Mouse (Mus musculus): Measurements from ENCODE around the gene Clspn. TPM values are rescaled to one million over a fixed set of nuclear protein-coding genes. Genes with fewer than 3 reads are reported as not detected.

The Clspn gene
- polyA plus RNA-seq, 1 experiment from 2014 or later: 6.5 TPM

DNA sequence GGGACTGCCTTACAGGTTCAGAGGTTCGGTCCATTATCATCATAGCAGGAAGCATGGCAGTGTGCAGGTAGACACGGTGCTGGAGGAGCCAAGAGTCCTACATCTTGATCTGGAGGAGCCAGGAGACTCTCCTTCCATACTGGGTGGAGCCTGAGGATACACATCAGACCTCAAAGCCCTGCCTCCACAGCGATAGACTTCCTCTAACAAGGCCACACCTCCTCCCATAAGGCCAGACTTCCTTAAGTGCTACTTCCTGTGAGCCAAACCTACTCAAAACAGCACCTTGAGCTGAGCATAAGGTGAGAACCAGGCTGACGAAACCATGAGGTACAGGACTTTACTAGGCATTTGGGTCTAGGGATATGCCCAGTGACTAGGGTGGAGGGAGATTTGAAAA lies 59.6 kb downstream of the Clspn start:
- Histone ChIP-seq H3K27ac (replicated peaks) (no peak overlapping the region), H3K4me2 (no peak overlapping the region), H3K9me3 (no peaks in the 10 kb centered on the region), H3K4me1 (replicated peaks) (peaks cover 21% of the 10 kb centered on the region), H3K27me3 (peaks cover 30% of the 10 kb centered on the region), H3K4me3 (no peak overlapping the region), H3K36me3 (peaks cover 9% of the 10 kb centered on the region), H3K9ac (no peak overlapping the region)
- WGBS: 82% methylated on average over 4 of the region's 4 CpGs
- no peak for ATAC-seq (ENCODE audit: low read depth)

DNA sequence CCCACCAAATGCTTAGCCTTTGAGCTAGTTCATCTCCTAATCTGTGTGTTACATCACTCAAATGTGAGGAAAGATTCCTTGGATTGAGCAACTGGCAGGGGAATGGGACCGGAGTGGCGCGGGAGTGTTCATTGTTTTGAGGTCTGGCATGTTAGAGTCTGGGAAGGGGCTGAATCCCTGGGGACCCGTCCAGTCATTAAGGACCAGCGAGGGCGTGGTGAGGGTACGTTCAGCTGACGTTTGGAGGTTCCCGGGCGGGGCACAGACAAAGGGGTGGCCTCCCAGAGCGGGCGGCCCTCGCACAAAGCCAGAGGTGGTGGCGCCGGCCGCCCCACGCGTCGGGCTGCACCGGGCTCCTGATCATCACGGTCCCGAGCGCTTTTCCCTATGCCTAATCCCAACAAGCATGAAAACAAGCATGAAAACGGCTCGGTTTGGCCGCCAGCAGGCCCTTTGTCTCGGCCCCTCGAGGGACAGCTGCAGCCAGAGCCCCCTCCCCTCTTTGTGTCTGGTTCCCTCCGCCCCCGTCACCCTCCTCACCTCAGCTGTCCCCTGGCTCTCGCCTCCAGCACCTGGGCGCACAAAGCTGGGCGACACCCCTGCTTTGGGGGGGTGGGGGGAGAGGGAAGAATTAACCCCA lies 63.1 kb downstream of the Clspn start:
- Histone ChIP-seq H3K27ac (replicated peaks) (peak overlapping the region; percentile 85), H3K36me3 (no peaks in the 10 kb centered on the region), H3K9me3 (no peaks in the 10 kb centered on the region), H3K4me1 (replicated peaks) (peaks cover 14% of the 10 kb centered on the region), H3K4me3 (peak overlapping the region; percentile 35), H3K9ac (peak overlapping the region; percentile 74), H3K27me3 (peaks cover 39% of the 10 kb centered on the region), H3K4me2 (peak overlapping the region; percentile 62)
- peak; percentile 82 for ATAC-seq (ENCODE audit: low read depth)
- 2% methylated on average over 32 of the region's 33 CpGs for WGBS

DNA sequence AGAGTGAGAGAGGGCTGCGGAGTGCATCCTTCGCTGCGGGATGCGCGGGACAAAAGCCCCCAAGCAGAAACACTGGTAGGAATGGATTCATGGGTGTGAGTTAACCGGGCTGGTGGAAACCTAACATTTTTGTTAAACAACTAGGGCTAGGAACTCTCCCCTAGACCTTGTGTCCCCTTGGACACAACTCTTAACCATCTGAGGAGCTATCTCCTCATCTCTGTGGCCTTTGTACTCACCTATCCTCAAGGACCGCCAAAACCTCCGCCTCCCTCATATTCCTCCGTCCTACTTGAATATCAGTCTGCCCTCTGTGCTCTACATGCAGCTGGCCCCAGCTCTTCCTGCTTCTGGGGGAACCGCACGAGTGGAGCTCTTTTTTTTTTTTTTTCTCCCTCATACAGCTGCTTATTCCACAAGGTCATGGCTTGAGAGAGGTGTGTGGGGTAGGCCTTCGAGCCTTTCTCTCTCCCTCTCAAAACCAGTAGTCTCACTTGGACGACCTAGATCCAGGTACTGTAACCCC lies 63.7 kb downstream of the Clspn start:
- peak; percentile 42; the same call in 1 of the 2 replicates for ATAC-seq (ENCODE audit: low read depth)
- no peaks in the 10 kb centered on the region for H3K9me3 ChIP-seq
- peaks cover 14% of the 10 kb centered on the region for H3K4me1 ChIP-seq (replicated peaks)
- H3K36me3 ChIP-seq: no peaks in the 10 kb centered on the region
- peak overlapping the region; percentile 35 for H3K4me3 ChIP-seq
- H3K27me3 ChIP-seq: peaks cover 39% of the 10 kb centered on the region
- peak overlapping the region; percentile 85 for H3K27ac ChIP-seq (replicated peaks)
- 25% methylated on average over 13 of the region's 13 CpGs for WGBS
- peak overlapping the region; percentile 74 for H3K9ac ChIP-seq
- H3K4me2 ChIP-seq: peak overlapping the region; percentile 62

DNA sequence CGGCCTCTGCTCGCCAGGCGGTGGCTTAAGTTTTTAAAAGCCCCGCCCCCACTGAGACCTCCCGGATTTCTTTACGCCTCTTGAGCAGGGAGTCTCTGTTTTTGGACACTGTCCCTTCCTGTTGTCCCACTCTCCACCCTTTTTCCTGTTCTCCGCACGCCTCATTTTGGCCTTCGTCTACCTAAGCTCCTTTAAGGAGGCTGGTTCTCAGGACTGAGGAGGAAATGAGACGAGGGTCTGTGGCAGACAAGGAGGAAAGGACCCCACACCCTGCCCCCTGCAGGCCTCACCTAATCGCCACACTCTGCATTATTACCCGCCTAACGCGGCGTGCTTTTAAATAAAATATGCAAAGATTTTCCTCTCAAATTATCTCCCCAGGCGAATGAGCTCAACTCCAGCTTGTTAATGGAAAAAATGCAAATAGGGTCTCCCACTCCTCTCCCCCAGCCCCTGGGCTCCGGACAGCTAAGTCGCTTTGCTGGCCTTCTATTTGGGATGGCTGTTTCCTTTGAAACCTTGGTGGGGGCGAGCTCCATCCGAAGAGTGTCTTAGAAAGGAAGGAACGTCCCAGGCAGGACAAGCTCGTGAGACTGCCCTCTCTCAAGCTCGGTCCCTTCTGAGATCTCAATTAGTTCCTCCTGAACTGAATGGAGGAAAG lies 70.4 kb downstream of the Clspn start:
- Histone ChIP-seq H3K27ac (replicated peaks) (no peak overlapping the region; the same call in 1 of the 2 replicates), H3K9me3 (no peaks in the 10 kb centered on the region), H3K9ac (peak overlapping the region; percentile 53; the same call in 1 of the 2 replicates), H3K4me1 (replicated peaks) (peaks cover 16% of the 10 kb centered on the region), H3K36me3 (no peaks in the 10 kb centered on the region), H3K4me2 (peak overlapping the region; percentile 45), H3K27me3 (peaks cover 15% of the 10 kb centered on the region), H3K4me3 (peak overlapping the region; percentile 5; the same call in 1 of the 2 replicates)
- WGBS: 3% methylated on average over 23 of the region's 23 CpGs
- no peak; the same call in 1 of the 2 replicates for ATAC-seq (ENCODE audit: low read depth)

DNA sequence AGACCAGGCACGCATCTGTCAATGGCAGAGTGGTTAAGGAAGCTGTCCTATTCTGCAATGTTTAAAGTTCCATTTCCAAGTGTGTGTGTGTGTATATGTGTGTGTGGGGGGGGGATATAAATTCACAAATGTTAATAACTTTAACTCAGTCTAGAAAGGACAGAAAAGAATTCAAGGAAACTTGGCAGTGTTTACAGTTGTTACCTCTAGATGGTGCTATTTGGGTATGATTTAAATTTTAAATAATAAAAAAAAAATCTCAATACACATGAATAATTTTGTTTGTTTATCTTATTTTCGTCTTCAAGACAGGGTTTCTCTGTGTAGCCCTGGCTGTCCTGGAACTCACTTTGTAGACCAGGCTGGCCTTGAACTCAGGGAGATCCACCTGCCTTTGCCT lies 75.2 kb downstream of the Clspn start:
- H3K36me3 ChIP-seq: no peaks in the 10 kb centered on the region
- no peak overlapping the region for H3K4me2 ChIP-seq
- H3K9me3 ChIP-seq: no peaks in the 10 kb centered on the region
- H3K4me1 ChIP-seq (replicated peaks): peaks cover 23% of the 10 kb centered on the region
- H3K9ac ChIP-seq: no peak overlapping the region
- peaks cover 20% of the 10 kb centered on the region for H3K27me3 ChIP-seq
- WGBS: 44% methylated on average over 2 of the region's 2 CpGs
- no peak for ATAC-seq (ENCODE audit: low read depth)
- no peak overlapping the region for H3K27ac ChIP-seq (replicated peaks)
- no peak overlapping the region for H3K4me3 ChIP-seq

DNA sequence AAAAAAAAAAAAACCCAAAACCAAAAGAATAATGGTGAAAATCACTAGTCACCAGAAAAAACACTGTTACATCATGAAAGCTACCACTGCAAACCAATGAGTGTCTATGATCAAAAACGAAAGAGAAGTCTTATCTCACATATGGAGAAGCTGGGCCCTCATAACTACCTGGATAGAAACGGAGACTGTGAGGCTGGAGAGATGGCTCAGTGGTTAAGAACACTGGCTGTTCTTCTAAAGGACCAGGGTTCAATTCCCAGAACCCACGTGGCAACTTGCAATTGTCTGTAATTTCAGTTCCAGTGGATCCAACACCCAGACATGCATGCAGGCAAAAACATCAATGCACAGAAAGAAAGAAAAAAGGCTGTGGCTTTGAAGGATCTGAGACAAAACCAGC lies 75.9 kb downstream of the Clspn start:
- WGBS: 68% methylated on average over 3 of the region's 3 CpGs
- no peak for ATAC-seq (ENCODE audit: low read depth)
- H3K4me2 ChIP-seq: no peak overlapping the region
- H3K36me3 ChIP-seq: no peaks in the 10 kb centered on the region
- no peak overlapping the region for H3K9ac ChIP-seq
- no peak overlapping the region for H3K4me3 ChIP-seq
- H3K27me3 ChIP-seq: peaks cover 21% of the 10 kb centered on the region
- no peaks in the 10 kb centered on the region for H3K9me3 ChIP-seq
- peaks cover 16% of the 10 kb centered on the region for H3K4me1 ChIP-seq (replicated peaks)
- H3K27ac ChIP-seq (replicated peaks): no peak overlapping the region

DNA sequence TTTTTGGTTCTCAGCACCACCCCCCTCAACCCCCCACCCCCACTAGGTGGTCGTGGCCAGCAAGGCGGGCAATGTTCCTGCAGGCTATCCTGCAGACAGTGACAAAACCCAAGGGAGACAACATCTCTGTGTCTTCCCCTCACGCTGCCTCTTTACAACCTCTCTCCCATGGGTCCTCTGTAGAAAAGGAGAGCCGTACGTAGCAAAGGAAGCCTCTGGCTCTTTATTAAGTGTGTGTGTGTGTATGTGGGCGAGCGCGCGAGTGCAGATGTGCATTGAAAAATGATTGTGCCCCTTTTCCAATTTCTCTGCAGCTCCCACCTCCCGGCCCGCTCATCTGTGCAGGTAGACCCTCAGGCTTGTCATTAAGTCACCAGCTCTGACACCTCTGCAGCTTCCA lies 79.6 kb downstream of the Clspn start:
- Histone ChIP-seq H3K27me3 (peaks cover 14% of the 10 kb centered on the region), H3K9ac (peak overlapping the region; percentile 53), H3K27ac (replicated peaks) (no peak overlapping the region; the same call in 1 of the 2 replicates), H3K4me1 (replicated peaks) (peaks cover 11% of the 10 kb centered on the region), H3K36me3 (no peaks in the 10 kb centered on the region), H3K4me2 (peak overlapping the region; percentile 40), H3K4me3 (no peak overlapping the region), H3K9me3 (no peaks in the 10 kb centered on the region)
- ATAC-seq (ENCODE audit: low read depth): 0 out of 2 replicates have a peak, but pooled peaks have one; percentile 50
- 21% methylated on average over 11 of the region's 11 CpGs for WGBS

DNA sequence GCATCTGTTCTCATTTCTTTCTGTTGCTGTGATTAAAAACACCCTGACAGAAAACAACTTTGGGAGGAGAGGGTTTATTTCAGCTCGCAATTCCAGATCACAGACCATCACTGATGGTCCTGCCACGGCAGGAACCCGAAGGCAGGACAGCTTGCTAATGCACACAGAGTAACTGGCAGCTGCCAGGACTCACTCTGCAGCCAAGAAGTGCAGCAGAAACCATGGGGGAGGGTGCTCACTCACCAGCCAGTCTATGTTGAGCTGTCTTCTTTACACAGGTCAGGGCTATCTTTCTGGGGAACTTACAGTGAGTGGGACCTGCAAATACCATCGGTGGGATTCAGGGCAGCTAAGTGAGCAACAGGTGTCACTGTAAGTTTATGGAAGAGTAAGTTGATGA lies 80.7 kb downstream of the Clspn start:
- Histone ChIP-seq H3K27me3 (peaks cover 14% of the 10 kb centered on the region), H3K4me1 (replicated peaks) (peaks cover 11% of the 10 kb centered on the region), H3K9ac (no peak overlapping the region), H3K27ac (replicated peaks) (no peak overlapping the region), H3K9me3 (no peaks in the 10 kb centered on the region), H3K4me3 (no peak overlapping the region), H3K36me3 (no peaks in the 10 kb centered on the region), H3K4me2 (no peak overlapping the region)
- WGBS: 71% methylated on average over 4 of the region's 4 CpGs
- ATAC-seq (ENCODE audit: low read depth): no peak

DNA sequence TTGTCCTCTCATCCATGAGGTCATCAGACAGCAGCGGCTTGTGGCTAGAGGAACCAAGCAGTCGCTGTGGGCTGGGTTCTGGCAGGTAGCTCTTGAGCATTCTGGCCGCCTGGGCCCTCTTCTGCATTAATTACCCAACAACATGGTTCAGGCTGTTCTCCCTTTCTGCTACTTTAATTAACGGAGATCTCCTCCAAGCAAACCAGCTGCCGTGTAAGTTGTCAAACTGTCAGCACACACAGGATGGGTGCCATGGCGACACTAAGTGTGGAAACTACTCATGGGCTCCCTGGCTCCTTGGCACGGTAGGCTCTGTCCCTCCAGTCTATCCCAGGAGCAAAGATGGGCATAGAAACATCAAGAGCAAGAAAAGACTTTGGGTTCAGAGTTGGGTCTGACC lies 82.6 kb downstream of the Clspn start:
- peaks cover 14% of the 10 kb centered on the region for H3K27me3 ChIP-seq
- H3K27ac ChIP-seq (replicated peaks): no peak overlapping the region
- H3K9ac ChIP-seq: no peak overlapping the region
- H3K4me3 ChIP-seq: no peak overlapping the region
- no peak for ATAC-seq (ENCODE audit: low read depth)
- H3K4me1 ChIP-seq (replicated peaks): peaks cover 11% of the 10 kb centered on the region
- WGBS: 57% methylated on average over 7 of the region's 7 CpGs
- no peaks in the 10 kb centered on the region for H3K9me3 ChIP-seq
- H3K4me2 ChIP-seq: no peak overlapping the region
- H3K36me3 ChIP-seq: no peaks in the 10 kb centered on the region

DNA sequence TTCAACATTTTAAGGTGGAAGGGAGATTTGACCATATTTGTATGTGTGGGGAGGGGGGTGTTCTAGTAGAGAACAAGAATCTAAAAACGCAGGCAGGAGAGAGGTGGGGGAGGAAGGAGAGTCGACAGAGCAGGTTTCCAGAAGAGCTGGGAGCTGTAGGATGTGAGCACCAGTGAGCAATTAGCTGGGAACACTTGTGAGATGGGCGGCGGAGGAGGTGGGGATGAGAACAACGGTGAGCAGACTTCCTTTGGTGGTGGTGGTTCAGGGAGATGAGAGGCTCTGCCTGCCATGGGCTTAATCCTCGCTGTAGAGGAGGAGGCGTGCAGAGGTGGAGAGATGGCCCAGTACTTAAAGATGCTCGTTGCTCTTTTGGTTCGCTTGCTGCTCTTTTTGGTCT lies 85.2 kb downstream of the Clspn start:
- no peak overlapping the region for H3K4me2 ChIP-seq
- H3K4me1 ChIP-seq (replicated peaks): peaks cover 6% of the 10 kb centered on the region; the same call in 1 of the 2 replicates
- H3K27me3 ChIP-seq: peaks cover 2% of the 10 kb centered on the region; the same call in 1 of the 2 replicates
- WGBS: 40% methylated on average over 9 of the region's 9 CpGs
- H3K9me3 ChIP-seq: no peaks in the 10 kb centered on the region
- no peaks in the 10 kb centered on the region for H3K36me3 ChIP-seq
- no peak for ATAC-seq (ENCODE audit: low read depth)
- H3K9ac ChIP-seq: no peak overlapping the region
- no peak overlapping the region for H3K27ac ChIP-seq (replicated peaks)
- H3K4me3 ChIP-seq: no peak overlapping the region
